Mouse (Mus musculus) megakaryocyte, embryonic 14.5 days (primary cell): ENCODE data around the gene Pwwp2b.

Source experiments
- FLI1 ChIP-seq: IDR thresholded peaks from 2 replicates; pipeline ENCODE4 v1.6.1; 2012; ENCODE audit warnings: low read length, inconsistent platforms, mixed read lengths
- GATA1 ChIP-seq: IDR thresholded peaks from 3 replicates; pipeline ENCODE4 v1.6.1; 2012; ENCODE audit warnings: mixed read lengths, low read length, inconsistent platforms, borderline replicate concordance

DNA sequence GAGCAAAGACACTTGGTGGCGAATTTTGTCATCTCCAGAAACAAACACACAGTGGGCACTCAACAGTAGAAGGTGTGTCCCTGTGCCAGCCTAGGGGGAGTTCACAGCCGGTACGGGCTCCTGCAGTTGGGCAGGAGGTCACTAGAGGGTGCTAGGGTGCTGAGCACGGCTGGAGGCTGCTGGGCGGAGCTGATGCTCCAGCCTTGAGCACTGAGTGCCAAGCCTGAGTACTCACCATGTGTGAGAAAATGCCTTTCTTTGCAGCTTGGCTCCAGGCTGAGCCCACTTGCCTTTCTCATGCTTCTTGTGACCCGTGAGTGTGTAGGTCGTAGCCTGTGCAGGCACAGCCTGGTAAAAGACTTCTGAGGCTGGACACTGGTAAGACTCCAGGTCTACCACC is 14.6 kb upstream of the Pwwp2b start:
- TF ChIP-seq GATA1 (no peak), FLI1 (no peak)
